Mouse (Mus musculus): ENCODE results near the gene Gast.
"Not testable (repeated sequence)": the region's sequence is repeated elsewhere in the genome, so short reads cannot be mapped to it uniquely, and the experiment has no call there.

The Gast gene

DNA sequence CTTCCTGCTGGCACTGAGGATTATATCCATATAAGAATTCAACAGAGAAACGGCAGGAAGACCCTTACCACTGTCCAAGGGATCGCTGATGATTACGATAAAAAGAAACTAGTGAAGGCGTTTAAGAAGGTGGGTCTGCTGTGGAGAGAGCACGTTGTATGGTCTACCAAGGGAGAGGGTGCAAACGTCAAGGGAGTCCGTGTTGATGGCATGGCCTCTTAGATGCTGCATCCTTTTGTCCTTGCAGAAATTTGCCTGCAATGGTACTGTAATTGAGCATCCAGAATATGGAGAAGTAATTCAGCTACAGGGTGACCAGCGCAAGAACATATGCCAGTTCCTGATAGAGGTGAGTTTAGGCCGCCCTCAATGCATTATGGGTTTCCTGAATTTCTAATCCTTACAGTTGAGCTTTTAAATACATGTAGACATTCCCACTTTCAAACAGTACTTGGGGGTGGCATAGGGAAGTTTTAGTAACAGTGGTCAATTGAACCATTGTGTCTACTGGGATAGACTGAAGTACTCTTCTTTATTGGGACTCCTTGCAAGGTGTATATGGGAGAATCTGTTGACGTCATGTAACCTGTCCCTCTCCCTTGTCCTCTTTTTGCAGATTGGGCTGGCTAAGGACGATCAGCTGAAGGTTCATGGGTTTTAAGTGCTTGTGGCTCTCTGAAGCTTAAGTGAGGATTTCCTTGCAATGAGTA, 13.4 kb upstream of the Gast start:
- not testable (repeated sequence) for DNase-seq (ENCODE audit: low spot score)

DNA sequence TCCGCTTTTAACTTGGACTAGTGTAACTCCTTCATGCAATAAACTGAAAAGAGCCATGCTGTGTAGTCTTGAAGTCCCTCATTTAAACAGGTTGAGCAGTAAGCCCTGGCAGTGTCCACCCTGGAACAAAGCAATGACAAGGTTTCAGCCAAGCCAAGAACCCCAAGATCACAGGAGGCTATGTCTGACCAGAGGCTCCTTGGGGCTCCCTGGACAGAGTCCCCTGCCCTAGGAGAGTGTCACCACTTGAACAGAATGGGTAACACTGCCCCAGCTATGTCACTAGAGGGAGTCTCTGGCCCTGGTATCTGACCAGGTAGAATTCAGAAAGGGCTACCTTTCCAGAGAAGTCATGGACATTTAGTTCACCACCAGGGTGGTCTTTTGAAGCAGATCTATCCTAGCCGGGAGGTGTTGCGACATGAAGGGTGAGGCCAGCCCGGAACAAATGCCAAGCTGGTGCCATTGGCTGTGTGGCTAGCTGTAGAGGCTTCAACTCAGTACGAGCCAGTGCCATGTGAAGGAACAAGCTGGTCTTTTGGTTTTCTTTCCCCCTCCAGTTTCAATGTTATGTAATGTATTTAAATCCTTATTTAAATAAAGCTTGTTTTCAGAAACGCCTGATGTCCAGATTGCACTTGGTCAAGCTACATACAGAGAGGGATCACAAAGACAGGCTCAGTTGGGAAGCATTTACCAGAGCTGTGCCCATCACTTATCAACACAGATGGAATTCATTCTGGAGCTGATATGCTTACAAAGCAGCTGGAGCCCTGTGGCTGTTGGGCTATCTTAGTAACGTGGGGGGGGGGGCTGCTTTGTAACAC, 12.5 kb upstream of the Gast start:
- DNase-seq (ENCODE audit: low spot score), result not testable (repeated sequence)

DNA sequence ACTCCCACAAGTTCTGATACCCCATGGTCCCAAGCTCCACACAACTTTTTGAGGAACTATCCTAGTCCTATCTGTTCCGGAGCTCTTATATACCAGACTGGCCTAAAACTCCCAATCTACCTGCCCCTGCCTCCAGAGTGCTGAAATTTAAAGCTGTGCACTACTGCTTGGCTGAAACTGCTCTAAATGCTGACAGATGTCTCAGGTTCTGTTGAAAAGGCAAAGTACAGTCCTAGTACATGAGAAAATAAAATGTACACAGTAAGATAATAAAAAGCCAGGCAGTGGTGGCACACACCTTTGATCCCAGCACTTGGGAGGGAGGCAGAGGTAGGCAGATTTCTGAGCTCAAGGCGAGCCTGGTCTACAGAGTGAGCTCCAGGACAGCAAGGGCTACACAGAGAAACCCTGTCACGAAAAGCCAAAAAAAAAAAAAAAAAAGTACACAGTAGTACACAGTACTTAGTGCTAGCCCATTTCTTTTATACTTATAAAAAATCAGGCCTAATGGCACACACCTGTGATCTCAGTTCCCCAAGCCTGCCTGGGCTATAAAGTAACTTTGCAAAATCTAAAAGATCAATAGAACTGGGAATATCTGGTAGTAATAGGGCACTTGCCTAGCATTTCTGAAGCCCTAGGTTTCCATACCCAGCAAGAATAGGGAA, 11.5 kb upstream of the Gast start:
- no peak for DNase-seq (ENCODE audit: low spot score)

DNA sequence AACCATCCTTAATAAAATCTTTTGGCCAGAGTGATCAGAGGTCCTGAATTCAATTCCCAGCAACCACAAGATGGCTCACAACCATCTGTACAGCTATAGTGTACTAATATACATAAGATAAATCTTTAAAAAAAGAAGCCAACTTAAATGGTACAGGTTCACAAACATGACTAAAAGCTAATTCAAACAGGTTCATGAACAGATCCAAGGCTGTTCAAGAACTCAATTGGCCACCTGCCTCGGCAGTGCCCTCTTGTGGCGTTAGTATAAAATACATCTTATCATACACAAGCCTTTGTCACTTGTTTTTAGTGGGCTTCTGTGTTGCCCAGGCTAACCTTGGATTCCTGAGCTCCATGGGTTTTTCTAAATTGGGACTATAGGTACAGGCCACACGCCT, 10.6 kb upstream of the Gast start:
- no peak for DNase-seq (ENCODE audit: low spot score)

DNA sequence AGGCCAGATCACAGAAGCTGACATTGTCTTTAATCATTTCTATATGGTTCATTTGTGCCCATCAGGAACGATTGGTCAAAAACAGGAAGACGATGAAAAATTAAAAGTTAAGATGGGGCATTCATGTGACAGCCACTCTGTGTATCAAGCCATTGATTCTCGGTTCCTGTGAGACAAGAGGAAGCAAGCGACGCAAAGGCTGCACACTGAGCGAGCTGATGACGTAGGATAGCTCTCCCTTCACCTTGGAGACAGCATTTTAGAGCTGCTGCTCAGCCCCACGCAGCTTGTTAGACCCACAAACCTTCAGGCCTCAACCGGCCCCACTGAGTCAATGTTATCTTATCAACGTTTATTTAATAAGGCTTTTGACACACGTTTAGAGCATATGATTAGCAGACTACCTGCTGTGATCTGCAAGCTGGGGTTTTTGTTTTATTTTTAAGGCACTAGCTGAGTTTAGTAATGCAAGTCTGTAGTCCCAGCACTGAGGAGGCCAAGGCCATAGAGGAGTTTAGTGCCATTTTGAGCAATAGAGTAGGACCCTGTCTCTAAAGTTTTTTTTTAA, 9.1 kb upstream of the Gast start:
- no peak for DNase-seq (ENCODE audit: low spot score)

DNA sequence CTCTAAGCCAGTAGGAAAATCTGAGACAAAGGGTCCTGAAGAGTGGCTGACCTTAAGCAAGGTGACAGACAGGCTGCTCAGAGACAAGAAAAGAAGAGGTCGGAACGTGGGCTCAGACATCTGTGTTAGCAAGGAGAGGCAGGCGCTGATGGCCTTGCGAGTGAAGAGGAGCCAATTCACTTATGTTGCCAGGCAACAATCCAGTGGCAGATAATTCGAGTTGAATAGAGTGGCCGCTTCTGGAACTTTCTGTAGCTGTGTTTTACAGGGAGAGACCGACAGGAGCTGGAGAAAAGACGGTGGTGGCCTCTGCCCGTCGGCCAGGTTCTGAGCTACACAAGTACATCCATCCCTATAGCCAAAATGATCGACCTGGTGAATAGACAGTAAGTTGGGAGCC, 6.9 kb upstream of the Gast start:
- DNase-seq (ENCODE audit: low spot score), result no peak

DNA sequence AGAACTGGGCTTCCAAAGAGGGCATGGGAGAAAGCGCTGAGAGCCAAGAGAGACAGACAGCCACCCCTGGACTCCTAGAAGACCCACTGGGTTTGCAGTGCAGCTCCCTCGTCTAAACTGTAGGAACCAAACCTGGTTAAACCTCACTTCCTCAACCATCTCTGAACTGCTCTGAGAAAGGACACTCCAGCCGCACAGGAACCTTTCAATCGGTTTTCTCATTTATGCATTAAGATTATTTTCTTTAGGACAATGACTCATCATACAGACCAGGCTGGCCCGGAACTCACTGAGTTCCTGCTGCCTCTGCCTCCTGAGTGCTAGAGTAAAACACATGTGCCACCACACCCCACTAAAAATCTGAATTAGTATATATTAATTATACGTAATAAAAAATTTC, 6.4 kb upstream of the Gast start:
- DNase-seq (ENCODE audit: low spot score), result no peak

DNA sequence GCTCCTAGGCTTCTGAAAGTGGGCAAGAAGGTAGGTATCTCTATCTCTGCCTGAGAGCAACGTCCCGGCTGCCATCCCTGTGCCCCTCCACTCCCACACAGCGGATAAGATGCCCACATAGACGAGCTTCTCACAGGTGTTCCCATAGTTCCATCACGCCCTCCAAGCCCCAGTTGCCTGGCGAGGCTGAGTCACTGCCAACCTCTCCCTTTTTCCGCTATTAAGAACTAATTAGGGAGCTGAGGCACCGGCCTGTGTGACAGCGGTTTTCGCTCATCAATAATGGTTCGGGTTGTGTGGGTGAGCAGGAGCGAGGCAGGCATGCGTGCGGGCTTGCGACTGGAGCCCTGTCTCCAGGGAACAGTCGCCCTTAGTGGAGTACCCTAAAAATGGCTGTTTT, 4.0 kb upstream of the Gast start:
- DNase-seq (ENCODE audit: low spot score), result no peak

DNA sequence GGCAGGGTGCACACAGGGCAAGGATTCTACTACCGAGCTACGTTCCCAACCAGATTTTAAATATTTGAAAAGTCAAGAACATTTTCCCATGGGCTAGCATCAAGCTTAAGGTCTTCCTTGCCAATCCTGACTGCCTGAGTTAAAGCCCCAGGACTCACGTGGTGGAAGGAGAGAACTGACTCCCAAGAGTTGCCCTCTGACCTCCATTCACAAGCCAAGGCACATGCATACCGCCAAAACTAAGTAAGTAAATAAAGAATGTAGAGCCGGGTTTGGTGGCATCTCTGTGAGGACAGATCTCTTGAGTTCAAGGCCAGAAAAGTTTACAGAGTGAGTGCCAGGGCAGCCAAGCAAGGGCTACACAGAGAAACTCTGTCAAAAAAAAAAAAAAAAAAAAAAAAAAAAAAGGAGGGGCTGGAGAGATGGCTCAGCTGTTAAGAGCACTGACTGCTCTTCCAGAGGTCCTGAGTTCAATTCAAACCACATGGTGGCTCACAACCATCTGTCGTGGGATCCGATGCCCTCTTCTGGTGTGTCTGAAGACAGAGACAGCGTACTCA, 3.3 kb upstream of the Gast start:
- DNase-seq (ENCODE audit: low spot score), result not testable (repeated sequence)

DNA sequence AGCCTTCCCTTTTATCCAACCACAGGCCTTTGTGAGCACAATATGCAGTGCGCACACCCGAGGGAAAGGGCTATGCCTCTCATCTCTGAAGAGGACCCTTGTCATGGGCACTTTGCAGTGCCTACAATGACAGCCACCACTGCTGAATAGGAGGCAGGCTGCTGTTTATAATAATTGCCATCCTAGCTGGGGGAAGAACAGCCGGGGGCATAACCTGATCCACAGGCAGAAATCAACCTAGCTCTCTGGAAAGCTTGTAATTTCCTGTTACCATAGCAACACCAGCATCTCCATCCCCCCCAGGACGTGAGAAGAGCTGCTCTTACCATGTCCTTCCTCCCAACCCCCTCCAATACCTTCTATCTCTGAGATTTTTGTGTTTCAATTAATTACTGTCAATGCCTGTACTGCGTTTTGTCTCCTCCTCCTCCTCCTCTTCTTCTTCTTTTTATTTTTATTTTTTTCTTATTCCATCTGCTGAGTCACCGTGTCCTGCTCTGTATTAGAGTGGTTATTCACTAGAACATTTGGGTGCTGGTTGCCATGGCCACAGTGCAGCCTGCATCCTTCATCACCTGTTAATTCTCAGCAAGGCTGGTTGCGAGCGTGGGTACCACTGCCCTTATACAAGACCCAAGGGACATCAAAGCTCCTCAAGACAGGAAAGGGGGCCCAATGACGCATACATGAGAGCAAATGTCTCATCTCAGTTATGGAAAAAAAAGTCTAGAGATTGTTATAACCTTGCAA, 1.3 kb upstream of the Gast start:
- DNase-seq (ENCODE audit: low spot score), result no peak

DNA sequence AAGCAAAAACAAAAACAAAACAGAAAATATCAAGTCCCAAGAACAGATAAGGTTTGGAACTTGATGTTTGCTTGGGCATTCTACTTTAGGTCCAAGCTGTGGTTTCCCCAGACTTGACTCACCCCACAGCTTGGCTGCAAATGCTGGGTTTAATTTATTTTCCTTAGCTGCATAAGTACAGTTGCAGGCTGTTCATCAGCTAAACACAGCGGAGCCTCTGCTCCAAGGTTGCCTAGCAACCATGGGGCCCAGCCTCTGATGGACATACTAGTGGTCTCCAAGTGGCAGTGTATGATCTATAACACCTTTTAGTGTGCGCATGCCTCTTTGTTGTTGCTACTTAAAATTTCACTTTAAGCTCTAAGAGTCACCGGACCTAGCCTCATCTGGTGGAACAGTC, 1.5 kb downstream of the Gast start:
- DNase-seq (ENCODE audit: low spot score), result no peak

DNA sequence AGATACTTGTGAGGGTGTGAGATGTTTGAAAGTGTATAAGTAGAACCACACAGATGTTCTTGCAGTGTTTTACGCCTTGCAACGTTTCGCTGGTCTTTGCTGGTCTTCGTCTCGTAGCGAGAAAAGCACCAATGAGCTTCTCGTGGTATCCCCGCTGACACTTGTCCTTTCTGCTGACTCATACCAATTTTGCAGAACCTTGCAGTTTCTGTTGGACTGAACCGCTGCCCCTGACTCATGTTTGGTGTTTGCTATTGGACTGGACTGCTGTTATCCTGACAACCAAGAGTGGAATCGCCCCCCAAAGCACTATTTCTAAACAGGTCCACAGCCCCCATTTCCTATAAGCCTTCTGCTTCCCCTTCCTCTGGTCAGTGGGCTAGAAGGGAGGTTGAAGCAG, 10.1 kb downstream of the Gast start:
- DNase-seq (ENCODE audit: low spot score), result no peak

DNA sequence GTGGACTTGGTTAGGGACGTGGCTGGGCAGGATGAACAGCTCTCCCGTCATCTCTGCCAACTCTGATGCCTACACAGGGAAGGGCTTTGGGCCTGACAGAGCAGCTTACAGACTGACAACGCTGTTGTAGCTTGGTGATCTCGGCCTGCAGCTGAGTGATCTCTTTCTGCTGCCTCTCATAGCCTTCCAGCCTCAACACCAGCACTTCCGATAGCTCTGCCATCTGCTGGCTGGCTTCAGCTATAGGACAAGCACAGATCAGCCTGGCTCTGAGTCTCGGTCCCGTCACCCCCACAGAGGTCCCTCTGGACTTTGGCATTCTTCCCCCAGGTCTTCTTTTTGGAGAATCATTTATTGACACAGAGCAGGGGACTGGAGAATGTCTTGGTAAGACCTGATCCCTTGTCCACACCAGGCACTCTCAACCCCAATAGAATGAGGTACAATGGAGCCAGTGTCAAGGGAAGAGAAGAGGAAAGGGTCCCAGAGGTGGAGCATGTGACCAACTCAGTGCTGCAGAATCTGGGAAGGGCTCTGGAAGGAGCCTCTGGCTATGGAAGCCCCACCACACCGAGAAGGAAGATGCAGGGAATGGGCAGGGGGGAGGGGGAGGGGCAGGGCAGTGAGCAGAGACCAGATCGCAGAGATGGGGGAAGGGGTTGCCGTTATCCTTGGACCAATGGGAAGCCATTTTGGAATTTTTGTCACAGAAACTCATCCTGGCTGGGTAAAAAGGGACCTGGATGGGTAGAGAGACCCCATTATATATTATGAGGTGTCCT, 18.1 kb downstream of the Gast start:
- no peak for DNase-seq (ENCODE audit: low spot score)

DNA sequence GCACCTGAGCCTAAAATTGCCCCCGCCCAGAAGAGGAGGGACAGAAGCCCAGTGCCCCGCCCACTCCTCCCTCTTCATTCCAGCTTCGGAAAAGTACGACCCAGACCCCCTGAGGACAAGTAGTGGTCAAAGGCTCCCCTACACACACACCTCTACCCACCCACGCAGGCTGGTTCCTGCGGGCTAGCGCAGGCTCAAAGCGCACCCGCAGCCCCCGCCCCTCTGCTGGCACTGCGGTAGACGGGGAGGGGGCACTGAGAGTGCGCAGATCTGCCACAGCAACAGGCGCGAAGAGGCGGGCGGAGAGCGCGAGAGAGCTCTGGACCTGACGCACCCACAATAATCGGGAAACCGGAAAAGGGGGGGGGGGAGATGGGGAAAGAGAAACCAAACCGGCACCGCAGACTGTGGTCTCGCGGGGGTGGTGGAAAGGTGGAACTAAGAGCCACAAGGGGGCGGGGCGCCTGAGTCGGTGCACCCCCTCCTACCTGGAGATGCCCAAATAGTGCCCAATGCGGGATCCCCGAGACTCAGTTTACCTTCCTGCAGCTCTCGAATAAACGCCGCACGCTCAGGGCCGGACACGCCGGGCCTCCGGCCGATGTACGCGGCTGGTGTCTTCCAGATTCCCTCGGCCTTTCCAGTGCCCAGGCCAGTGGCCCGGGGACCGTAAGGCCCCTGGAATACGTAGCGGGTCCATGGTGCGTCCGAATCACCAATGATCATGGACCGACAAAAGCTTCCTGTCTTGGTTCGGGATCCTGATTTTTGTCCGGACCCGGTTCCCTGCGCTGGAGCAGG, 21.1 kb downstream of the Gast start:
- DNase-seq (ENCODE audit: low spot score), result no peak

DNA sequence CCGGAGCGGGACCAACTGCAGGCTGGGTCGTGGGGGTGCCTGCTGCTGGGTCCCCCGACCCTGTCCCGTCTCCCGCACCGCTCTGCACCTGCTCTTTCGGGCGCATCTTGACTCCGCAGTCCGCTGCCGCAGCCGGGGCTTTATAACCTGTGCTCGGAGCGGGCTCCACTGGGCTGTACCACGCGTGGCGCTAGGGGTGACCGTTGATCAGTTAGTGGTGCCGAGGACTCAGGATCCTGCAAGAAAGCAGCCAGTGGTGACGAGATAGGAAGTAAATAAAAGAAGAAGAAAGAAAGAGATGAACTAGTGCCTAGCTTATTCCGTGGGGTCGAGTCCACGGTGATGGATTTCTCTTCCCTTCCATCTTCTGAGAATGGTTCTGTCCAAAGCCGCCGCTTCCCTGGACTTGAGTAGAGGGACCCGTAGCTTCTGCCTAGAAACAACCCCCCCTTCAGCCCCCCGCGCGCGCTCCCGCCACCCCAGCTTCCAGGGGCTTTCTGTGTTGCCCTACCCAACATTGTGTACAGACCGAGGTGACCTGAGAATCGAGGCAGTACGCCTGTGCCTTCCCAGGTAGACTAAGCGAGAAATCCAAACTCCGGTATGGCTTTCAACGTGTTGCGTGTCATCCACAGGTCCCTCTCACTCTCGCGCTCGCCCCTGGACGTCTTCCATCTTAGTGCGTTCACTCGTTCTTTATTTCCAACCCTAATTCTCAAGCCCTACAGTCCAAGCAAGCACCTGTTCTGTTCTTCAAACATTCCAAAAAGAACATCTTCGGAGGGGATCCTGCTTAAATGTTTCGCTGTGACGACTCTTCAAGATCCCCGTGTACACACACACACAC, 22.0 kb downstream of the Gast start, which contains the start of gene Hap1:
TSS of gene Hap1 (minus strand) at position 157 of the 847 bp plus-strand sequence.
- DNase-seq (ENCODE audit: low spot score), result peak; percentile 47

DNA sequence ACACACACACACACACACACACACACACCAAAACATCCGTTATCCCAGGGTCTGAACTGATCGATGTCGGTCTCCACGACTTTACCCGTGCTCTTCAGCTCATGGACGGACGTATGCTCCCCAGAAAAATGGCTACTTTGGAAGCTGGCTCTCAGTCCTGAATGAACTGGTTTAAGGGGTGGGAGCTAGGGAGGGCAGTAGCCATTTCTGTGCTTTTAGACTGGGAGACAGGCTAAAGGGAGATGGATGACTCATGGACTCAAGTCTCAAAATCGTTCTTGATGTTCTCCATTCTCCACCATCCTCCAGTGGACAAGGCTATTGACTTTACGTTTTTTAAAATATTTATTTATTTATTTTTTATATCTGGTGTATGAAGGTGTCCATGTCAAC, 22.6 kb downstream of the Gast start:
- DNase-seq (ENCODE audit: low spot score), result no peak

DNA sequence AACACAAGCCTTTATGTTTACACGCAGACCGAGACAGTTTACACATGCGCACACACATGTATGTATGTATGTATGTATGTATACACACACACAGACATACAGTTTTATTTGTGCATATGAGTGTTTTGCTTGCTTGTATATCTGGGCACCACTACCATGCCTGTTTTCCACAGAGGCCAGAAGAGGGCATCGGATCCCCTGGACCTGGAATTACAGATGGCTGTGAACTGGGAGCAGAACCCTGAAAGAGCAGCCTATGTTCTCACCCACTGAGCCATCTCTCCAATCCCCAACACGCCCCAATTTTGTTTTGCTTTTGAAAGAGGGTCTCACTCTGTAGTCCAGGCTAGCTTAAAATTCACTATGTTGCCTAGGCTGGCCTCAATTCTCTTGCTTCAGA, 23.2 kb downstream of the Gast start:
- no peak for DNase-seq (ENCODE audit: low spot score)

DNA sequence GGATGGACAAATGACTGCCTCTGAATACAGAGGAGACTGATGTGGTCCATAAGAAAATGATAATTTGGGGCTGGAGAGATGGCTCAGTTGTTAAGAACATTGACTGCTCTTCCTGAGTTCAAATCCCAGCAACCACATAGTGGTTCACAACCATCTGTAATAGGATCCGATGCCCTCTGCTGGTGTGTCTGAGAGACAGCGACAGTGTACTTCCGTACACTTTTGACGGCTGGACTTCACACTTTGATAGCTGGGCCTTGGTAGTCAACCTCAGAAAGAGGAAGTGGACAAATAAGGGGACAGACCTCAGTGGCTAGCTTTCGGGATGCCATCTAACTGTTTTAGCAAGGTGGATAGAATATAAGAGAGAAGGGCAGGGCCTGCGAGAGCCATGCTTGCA, 26.0 kb downstream of the Gast start:
- no peak for DNase-seq (ENCODE audit: low spot score)

DNA sequence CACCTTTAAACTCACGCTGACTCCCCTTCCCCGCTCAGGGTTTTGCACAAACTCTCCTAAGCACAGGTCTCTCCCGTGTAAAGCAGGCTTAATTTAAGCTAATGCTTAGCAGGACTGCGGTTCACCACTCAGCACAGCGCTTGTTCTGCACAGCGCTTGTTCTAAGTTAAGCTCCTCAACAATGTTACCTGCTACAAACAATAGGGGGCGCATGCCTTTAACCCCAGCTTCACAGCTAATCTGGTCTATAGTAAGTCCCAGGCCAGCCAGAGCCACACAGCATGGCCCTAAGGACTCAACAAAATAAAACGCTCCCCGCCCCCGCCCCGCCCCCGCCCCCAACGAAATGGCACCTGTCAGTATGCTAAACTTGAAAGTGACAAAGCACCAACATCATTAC, 26.9 kb downstream of the Gast start:
- not testable (repeated sequence) for DNase-seq (ENCODE audit: low spot score)
